Mouse (Mus musculus) B cell, adult 2 months (primary cell): ENCODE data around the gene Rft1.
"Not testable (repeated sequence)": the region's sequence is repeated elsewhere in the genome, so short reads cannot be mapped to it uniquely, and the experiment has no call there.

Source experiments
- DNase-seq, 2 experiments: peaks; one replicate each; pipeline ENCODE4 v3.0.0; 2022

Gene Rft1

GRCm38 (mm10) chr14:30674947-30675346 lies 20.8 kb downstream of the Rft1 start:
- DNase-seq: no peak

- no peak for DNase-seq
Measured at GRCm38 (mm10) chr14:30682131-30682530, 28.0 kb downstream of the Rft1 start.

DNA sequence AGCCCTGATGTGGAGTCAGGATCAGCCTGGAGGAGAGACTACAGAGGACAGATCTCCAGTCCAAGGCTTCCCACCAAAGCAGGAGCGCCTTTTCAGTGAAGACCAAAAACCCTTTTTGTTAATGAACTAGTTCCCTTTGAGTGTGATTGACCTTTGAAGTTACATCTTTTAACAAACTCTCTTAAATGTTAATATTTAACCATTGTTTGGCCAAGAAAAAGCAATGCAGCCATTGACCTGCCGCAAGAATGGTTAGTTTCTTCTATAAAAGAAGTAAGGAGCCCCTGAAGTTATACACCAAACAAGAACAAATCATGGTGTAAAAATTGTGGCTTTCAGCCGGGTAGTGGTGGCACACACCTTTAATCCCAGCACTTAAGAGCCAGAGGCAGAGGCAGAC lies 36.5 kb downstream of the Rft1 start:
- DNase-seq: no peak

DNA sequence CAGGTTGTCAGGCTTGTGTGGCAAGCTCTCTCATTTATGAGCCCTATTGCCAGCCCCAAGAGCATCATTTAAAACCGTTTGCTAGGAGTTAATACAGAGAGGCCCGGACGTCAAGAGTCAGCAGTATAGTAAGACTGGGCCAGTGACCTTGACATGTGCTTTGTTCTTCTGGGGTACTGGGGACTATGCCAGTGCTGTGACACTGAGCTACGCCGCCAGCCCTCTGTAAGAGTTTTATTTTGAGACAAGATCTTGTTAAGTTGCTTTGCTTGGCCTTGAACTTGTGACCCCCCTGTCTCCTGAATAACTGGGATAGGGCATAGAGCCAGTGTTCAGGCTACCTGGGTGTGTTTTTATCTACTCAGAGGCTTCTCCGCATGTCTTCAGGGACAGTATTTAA lies 38.3 kb downstream of the Rft1 start:
- DNase-seq: no peak

DNA sequence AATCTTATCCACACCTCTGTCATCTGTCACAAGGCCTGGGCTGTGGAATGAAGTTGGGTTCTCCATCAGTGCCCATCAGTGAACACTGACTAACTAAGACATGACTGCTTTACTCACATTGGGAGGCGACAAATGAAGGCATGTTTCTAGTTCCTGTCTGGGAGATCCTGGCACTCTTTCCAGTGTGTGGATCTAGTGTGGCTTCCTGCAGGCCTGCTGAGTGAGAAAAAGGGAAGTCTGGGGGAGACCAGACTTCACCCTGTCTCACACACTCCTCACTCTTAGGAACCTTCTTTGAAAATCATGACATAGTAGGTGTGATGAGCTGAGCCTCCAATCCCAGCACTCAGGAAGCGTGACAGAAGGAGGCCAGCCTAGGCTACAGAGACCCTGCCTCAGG lies 40.6 kb downstream of the Rft1 start:
- no peak for DNase-seq

DNA sequence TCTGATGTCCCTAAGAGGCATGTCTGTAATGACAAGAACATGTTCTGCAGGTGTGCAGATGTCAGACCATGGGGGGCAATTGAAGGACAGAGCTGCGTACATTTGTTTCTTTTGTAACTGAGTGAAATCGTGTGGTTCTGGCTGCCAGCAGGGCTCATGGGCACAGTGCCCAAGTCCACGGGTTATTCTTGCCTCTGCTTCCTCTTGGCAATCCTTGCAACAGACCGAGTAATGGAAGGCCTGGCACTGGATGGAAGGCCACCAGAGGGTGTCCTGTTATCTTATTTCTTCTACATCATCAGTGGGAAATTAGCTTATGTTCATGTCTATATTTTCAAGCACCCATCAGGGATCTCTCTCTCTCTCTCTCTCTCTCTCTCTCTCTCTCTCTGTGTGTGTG lies 41.4 kb downstream of the Rft1 start:
- DNase-seq: no peak

- DNase-seq: no peak
Measured at GRCm38 (mm10) chr14:30697407-30698052, 43.4 kb downstream of the Rft1 start.

DNA sequence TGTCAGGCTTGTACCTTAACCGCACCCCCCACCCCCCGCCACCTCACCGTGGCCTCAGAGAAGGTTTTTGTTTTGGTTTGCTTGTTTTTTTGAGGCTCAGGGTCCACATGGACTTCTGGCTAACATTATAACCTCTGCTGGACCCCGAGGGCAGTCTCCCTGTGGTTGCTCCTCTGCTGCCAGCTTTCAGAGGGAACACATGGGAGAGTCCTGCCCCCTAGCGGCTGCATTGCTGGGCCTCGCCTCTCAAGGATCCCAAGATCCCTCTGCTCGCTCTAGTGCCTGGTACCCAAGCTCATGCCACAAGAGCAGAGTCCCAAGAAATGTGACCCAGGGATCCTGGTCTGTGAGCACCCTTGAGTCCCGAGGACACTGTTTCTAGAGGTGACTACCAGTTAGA lies 45.5 kb downstream of the Rft1 start:
- peak; percentile 56 to 62 for DNase-seq

DNA sequence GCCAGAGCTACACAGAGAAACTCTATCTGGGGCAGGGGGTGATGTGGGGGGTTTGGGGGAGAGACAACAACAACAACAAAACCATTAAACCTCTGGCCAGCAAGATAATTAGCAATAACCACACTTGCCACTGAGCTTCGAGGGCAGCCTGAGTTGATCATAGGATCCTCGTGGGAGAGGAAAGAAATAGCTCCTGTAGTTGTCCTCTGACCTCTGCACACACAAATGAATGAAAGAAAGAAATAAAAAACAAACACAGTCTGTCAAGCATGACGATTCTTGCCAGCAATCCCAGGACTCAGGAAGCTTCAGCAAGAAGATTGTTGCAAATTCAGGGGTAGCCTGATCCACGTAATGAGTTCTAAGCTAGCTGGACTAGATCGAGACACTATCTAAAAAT lies 48.4 kb downstream of the Rft1 start:
- DNase-seq: no peak

- no peak for DNase-seq
Measured at GRCm38 (mm10) chr14:30703079-30703478, 48.9 kb downstream of the Rft1 start.

DNA sequence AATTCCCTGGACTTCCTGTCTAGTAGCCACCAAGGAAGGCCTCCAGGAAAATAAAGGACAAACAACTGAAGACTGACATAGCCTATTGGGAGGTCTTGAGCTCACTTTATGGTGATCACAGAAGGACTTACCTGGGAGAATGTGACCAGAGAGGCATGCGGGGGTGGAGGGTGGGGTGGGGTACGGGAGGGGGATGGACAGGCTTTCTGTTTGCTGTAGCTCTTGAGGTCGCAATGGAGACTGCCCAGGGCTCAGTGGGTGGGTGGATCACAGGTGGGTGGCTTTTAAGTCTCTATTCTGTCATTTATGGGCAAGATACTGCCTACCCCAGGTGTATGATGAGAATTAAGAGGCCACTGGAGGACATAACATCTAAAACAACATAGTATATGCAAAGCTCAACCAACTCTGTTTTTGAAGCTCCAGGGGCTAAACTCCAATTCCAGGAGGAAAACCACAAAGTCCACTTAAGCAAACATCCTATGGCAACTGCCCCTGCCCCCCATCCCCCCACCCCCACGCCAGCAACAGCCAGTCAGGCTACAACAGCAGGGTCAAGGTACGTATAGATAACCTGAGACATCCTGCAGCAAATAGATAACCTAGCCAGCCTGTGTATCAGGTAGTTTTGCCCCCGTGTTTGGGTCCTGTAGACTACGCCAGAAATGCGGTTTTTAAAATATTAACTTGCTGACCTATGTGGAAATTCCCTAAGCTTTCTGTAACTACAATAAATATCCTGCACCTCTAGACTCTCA lies 50.1 kb downstream of the Rft1 start:
- DNase-seq: no peak

DNA sequence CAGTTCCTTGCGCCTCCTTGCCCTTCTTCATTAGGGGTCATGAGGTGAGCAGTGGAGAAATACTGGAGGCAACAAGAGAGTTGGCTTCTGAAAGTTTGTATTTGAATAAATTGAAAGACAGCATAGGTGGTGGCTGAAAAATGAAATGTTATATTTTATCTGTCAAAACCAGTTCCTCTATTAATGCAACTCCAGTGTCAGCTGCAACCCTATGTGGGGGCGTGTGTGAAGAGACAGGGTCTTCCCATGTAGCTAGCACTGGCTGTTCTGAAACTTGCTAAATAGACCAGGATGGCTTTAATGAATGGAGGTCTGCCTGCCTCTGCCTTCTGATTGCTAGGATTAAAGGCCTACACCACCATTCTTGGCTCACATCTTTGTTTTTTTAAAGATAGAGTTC lies 57.7 kb downstream of the Rft1 start:
- DNase-seq: no peak

- no peak for DNase-seq
Measured at GRCm38 (mm10) chr14:30713769-30714168, 59.6 kb downstream of the Rft1 start.

DNA sequence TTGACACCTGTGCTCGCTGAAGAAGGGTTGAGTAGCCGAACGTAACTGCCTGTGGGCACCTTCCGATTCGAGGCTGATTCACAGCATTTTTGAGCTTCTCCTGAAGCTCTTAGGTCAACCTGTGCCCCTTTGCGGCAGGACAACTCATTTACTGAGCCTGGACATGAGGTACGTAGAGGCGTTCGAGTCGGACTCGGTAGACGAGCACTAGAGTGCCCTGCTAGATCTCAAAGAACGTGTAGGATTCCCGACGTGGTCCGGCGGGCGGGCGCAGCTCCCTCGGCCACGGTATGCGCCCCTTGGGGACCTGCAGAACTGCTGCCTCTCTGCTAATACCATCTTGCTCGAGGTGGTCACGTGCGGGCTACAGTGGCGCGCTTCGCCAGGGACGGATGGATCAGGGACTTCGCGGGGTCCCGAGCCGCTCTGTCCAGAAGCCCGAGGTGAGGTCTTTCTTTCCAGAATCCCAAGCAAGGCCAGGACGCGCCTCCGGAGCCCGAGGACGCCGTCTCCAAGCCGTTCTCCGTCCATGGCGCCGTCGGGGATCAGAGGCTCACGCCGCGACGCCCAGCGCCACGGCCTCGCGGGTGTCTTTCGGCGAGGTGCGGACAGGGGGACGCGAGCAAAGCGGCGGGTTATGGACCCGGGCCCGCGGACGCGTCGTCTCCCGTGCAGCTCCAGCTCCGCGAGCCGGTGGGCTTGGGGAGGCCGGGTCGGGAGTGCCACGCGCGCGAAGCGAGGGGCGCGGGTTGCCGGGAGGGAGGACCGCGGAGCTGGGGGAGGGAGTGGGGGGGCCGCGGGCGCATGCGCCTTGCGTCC lies 60.8 kb downstream of the Rft1 start, which contains the start of gene Sfmbt1:
Sfmbt1 (plus strand) TSS at position 51 of the 819 bp plus-strand sequence.
- DNase-seq: peak in 1 of 2 experiments; percentile 80

- DNase-seq: peak in 1 of 2 experiments; percentile 86
Measured at GRCm38 (mm10) chr14:30715618-30716050, 61.5 kb downstream of the Rft1 start.

GRCm38 (mm10) chr14:30716051-30716952 lies 62.1 kb downstream of the Rft1 start:
- peak; percentile 52 to 61 for DNase-seq

DNA sequence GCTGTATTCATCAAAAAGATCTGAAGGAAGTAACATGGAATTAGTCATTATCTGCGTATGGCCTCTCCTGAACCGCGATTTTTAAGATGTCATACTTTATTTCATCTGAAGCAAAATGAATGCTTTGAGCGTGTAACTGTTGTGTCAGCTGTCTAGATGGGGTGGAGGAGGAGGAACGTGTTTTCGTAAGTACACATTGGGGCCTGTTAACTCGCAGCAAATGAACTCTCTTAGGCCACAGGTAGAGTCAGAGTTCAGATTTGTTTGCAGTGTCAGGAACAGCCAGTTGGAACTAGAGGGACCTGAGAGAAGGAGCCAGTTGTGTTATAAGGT lies 62.8 kb downstream of the Rft1 start:
- no peak for DNase-seq

DNA sequence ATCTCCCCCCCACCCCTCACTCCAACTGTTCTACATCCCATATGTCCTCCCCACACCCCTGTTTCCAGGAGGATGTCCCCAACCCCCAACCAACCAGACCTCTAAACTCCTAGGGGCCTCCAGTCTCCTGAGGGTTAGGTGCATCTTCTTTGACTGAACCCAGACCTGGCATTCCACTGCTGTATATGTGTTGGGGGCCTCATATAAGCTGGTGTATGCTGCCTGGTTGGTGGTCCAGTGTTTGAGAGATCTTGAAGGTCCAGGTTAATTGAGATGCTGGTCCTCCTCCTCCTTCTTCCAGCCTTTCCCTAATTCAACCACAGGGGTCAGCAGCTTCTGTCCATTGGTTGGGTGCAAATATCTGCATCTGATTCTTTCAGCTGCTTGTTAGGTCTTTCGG lies 64.5 kb downstream of the Rft1 start:
- DNase-seq: not testable (repeated sequence)

DNA sequence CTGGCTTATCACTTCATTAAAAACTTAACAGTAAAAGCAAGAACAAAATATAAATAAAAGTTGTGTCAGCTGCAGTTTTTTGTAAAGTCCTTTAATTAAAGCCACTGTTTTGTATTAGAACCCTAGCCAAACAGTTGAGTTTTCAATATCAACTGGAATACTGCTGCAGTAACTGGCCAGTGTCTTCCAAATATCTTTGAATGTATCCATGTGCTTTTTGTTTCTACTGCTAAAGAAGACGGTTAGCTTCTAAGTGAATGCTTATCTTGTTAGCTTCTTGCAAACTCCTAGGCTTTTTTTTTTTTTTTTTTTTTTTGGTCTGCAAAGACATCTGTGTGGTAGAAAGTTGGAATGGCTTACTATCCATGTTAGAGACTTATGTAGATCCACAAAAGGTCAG lies 65.4 kb downstream of the Rft1 start:
- no peak for DNase-seq

DNA sequence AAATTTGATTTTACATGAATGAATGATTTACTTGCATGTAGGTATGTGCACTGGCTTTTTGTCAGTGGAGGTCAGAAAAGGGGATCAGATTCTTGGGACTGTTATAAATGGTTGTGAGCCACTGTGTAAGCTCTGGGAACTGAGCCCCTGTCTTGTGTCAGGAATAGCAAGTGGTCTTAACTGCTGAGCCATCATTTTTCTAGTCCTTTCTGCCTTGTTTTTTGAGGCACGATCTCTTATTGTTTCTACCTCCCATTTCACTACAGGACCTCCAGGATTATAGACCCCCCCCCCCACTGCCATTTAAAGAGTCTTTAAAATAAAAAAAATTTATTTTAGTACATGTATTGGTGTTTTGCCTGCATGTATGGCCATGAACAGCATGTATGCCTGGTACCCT lies 67.7 kb downstream of the Rft1 start:
- DNase-seq: no peak

DNA sequence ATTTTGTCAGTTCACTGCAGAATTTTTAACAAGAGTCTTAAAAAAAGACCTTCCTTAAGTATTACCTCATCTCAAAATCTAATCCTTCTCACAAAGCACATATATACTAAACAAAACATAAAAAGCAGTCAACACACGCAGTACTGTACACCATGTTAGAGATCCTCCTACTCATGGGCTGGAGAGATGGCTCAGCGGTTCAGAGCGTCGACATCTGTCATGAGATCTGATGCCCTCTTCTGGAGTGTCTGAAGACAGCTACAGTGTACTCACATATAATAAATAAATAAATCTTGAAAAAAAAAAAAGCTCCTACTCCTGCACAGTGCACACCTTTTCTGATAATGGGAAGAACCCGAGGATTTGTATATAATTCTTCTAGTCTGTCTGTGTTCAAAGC lies 68.2 kb downstream of the Rft1 start:
- no peak for DNase-seq

- no peak for DNase-seq
Measured at GRCm38 (mm10) chr14:30731896-30732295, 77.7 kb downstream of the Rft1 start.

GRCm38 (mm10) chr14:30734665-30735064 lies 80.5 kb downstream of the Rft1 start:
- DNase-seq: no peak
